Mouse (Mus musculus) ES-Bruce4 (cell line): ENCODE data around the gene Ffar1.
"Not testable (repeated sequence)": the region's sequence is repeated elsewhere in the genome, so short reads cannot be mapped to it uniquely, and the experiment has no call there.

Source experiments
- CTCF ChIP-seq: IDR thresholded peaks from one replicate; pipeline ENCODE4 v1.8.1; 2011; ENCODE audit warnings: low read depth, low read length
- POLR2A ChIP-seq: IDR thresholded peaks from one replicate; pipeline ENCODE4 v1.8.1; 2011; ENCODE audit warnings: low read length; ENCODE audit not compliant: insufficient read depth

- not testable (repeated sequence) for TF ChIP-seq CTCF, POLR2A
These were observed 28.7 kb downstream of the Ffar1 start for GRCm38 (mm10) chr7:30832684-30833083.
